Mouse (Mus musculus) kidney, adult 2 months (tissue): ENCODE measurements around the gene Zfp652.

ENCODE experiments used
- CTCF ChIP-seq: fragments of 200-500 bp; conservative IDR thresholded peaks from 2 replicates; pipeline ENCODE4 v1.5.1; 2011; ENCODE audit warnings: low read depth, mild to moderate bottlenecking, control low read depth, low read length, moderate library complexity, mixed read lengths; ENCODE audit not compliant: insufficient read depth, insufficient read length
- POLR2A ChIP-seq: fragments of 200-500 bp; IDR thresholded peaks from one replicate; pipeline ENCODE4 v1.6.1; 2011; ENCODE audit warnings: low read depth, low read length, control low read depth

- TF ChIP-seq POLR2A = no peak
- TF ChIP-seq CTCF = no peak
Measured at GRCm38 (mm10) chr11:95857306-95857705, 144.8 kb downstream of the Zfp652 start.
